Mouse (Mus musculus) heart, embryonic 12.5 days (tissue): Measurements from ENCODE around the gene Zfp184. TPM values are rescaled to one million over a fixed set of nuclear protein-coding genes. Genes with fewer than 3 reads are reported as not detected.

Experiments
- ATAC-seq: fragments of 200-750 bp; cut with Nextera tagmentation; 2 replicates; pipeline ENCODE4 v1.8.0; 2017; ENCODE audit warnings: moderate TSS enrichment, moderate library complexity; ENCODE audit not compliant: insufficient number of reproducible peaks, low FRiP score
- H3K27ac ChIP-seq: fragments of 300-500 bp; sonication (generic); 2 replicates; pipeline ENCODE4 v1.5.1; 2016; ENCODE audit warnings: mild to moderate bottlenecking, moderate library complexity; ENCODE audit not compliant: poor library complexity, severe bottlenecking
- H3K27me3 ChIP-seq: fragments of 300-500 bp; sonication (generic); replicated peaks from 2 replicates; pipeline ENCODE4 v1.6.1; 2016; ENCODE audit warnings: mild to moderate bottlenecking, moderate library complexity
- H3K36me3 ChIP-seq: fragments of 300-500 bp; sonication (generic); 2 replicates; pipeline ENCODE4 v1.6.1; 2016; ENCODE audit warnings: mild to moderate bottlenecking, moderate library complexity
- H3K4me1 ChIP-seq: fragments of 300-500 bp; sonication (generic); replicated peaks from 2 replicates; pipeline ENCODE4 v1.6.1; 2016; ENCODE audit warnings: mild to moderate bottlenecking
- H3K4me2 ChIP-seq: fragments of 300-500 bp; sonication (generic); 2 replicates; pipeline ENCODE4 v1.6.1; 2016; ENCODE audit warnings: mild to moderate bottlenecking, moderate library complexity
- H3K4me3 ChIP-seq: fragments of 300-500 bp; sonication (generic); 2 replicates; pipeline ENCODE4 v1.5.1; 2016; ENCODE audit warnings: mild to moderate bottlenecking
- H3K9ac ChIP-seq: fragments of 300-500 bp; sonication (generic); 2 replicates; pipeline ENCODE4 v1.6.1; 2016; ENCODE audit warnings: mild to moderate bottlenecking, moderate library complexity
- H3K9me3 ChIP-seq: fragments of 300-500 bp; sonication (generic); replicated peaks from 2 replicates; pipeline ENCODE4 v1.6.1; 2016; ENCODE audit warnings: mild to moderate bottlenecking, moderate library complexity
- WGBS: fragments of 180-500 bp; shearing (Covaris S2); methylation state at CpG from one replicate; pipeline ENCODE4 v1.1.7; 2016; 5-methylcytosine and 5-hydroxymethylcytosine counted together
- polyA plus RNA-seq: library from polyadenylated mRNA; unstranded; fragments of >200 nt; fragmentation: Nextera tagmentation; extraction: Ambion mirVana; gene quantifications from 2 replicates; pipeline ENCODE4 v1.2.1, GENCODE M21; 2016

Gene Zfp184
- polyA plus RNA-seq, 1 experiment from 2014 or later, result 7.5 TPM

GRCm38 (mm10) chr13:21920681-21921233 lies 24.1 kb upstream of the Zfp184 start:
- H3K27me3 ChIP-seq, result no peaks in the 10 kb centered on the region
- ATAC-seq, result no peak
- H3K4me3 ChIP-seq, result no peak overlapping the region
- no peak overlapping the region for H3K27ac ChIP-seq
- no peaks in the 10 kb centered on the region for H3K9me3 ChIP-seq
- H3K4me1 ChIP-seq, result 0 out of 2 replicates have a peak, but pooled peaks cover 4% of the 10 kb centered on the region
- H3K36me3 ChIP-seq, result no peaks in the 10 kb centered on the region
- WGBS, result 21% methylated on average over 8 of the region's 8 CpGs
- no peak overlapping the region for H3K4me2 ChIP-seq
- H3K9ac ChIP-seq, result no peak overlapping the region

GRCm38 (mm10) chr13:21923417-21923816 lies 21.5 kb upstream of the Zfp184 start:
- Histone ChIP-seq H3K27ac (no peak overlapping the region), H3K9ac (no peak overlapping the region), H3K27me3 (no peaks in the 10 kb centered on the region), H3K4me1 (0 out of 2 replicates have a peak, but pooled peaks cover 4% of the 10 kb centered on the region), H3K36me3 (no peaks in the 10 kb centered on the region), H3K9me3 (no peaks in the 10 kb centered on the region), H3K4me3 (no peak overlapping the region), H3K4me2 (no peak overlapping the region)
- no peak for ATAC-seq

- Histone ChIP-seq H3K4me3 (peak overlapping the region; percentile 34), H3K4me1 (0 out of 2 replicates have a peak, but pooled peaks cover 4% of the 10 kb centered on the region), H3K36me3 (no peaks in the 10 kb centered on the region), H3K9me3 (no peaks in the 10 kb centered on the region), H3K27ac (no peak overlapping the region), H3K9ac (0 out of 2 replicates have a peak overlapping the region, but pooled peaks have one; percentile 24), H3K27me3 (no peaks in the 10 kb centered on the region), H3K4me2 (peak overlapping the region; percentile 62)
- WGBS, result 5% methylated on average over 21 of the region's 21 CpGs
- no peak for ATAC-seq
These were observed 20.1 kb upstream of the Zfp184 start for GRCm38 (mm10) chr13:21924734-21925335.

- 16% methylated on average over 10 of the region's 10 CpGs for WGBS
- Histone ChIP-seq H3K4me2 (peak overlapping the region; percentile 44), H3K4me3 (peak overlapping the region; percentile 25; the same call in 1 of the 2 replicates)
These were observed 13.9 kb upstream of the Zfp184 start for GRCm38 (mm10) chr13:21930981-21931380.

GRCm38 (mm10) chr13:21931740-21932139 lies 13.2 kb upstream of the Zfp184 start:
- Histone ChIP-seq H3K36me3 (no peaks in the 10 kb centered on the region), H3K9me3 (no peaks in the 10 kb centered on the region), H3K4me3 (no peak overlapping the region), H3K9ac (no peak overlapping the region), H3K4me1 (0 out of 2 replicates have a peak, but pooled peaks cover 4% of the 10 kb centered on the region), H3K27ac (no peak overlapping the region), H3K4me2 (peak overlapping the region; percentile 44; the same call in 1 of the 2 replicates), H3K27me3 (no peaks in the 10 kb centered on the region)
- 49% methylated on average over 6 of the region's 6 CpGs for WGBS
- no peak for ATAC-seq

More at GRCm38 (mm10) chr13:21930981-21931380, 13.9 kb upstream of the Zfp184 start:
- Histone ChIP-seq H3K27me3 (no peaks in the 10 kb centered on the region), H3K4me1 (0 out of 2 replicates have a peak, but pooled peaks cover 4% of the 10 kb centered on the region), H3K27ac (no peak overlapping the region), H3K36me3 (no peaks in the 10 kb centered on the region), H3K9me3 (no peaks in the 10 kb centered on the region), H3K9ac (no peak overlapping the region)
- ATAC-seq, result no peak

- peak overlapping the region; percentile 66 for H3K4me2 ChIP-seq
- H3K4me3 ChIP-seq, result peak overlapping the region; percentile 39
- 0 out of 2 replicates have a peak, but pooled peaks cover 4% of the 10 kb centered on the region for H3K4me1 ChIP-seq
- H3K36me3 ChIP-seq, result no peaks in the 10 kb centered on the region
- no peaks in the 10 kb centered on the region for H3K27me3 ChIP-seq
- 6% methylated on average over 28 of the region's 28 CpGs for WGBS
- H3K9me3 ChIP-seq, result no peaks in the 10 kb centered on the region
- no peak overlapping the region for H3K9ac ChIP-seq
- H3K27ac ChIP-seq, result peak overlapping the region; percentile 47; the same call in 1 of the 2 replicates
- ATAC-seq, result no peak
These were observed 11.0 kb upstream of the Zfp184 start for GRCm38 (mm10) chr13:21933626-21934548.

- H3K4me1 ChIP-seq, result 0 out of 2 replicates have a peak, but pooled peaks cover 4% of the 10 kb centered on the region
- ATAC-seq, result no peak
- no peaks in the 10 kb centered on the region for H3K27me3 ChIP-seq
- H3K27ac ChIP-seq, result no peak overlapping the region
- no peak overlapping the region for H3K9ac ChIP-seq
- H3K4me2 ChIP-seq, result no peak overlapping the region
- no peaks in the 10 kb centered on the region for H3K36me3 ChIP-seq
- WGBS, result 11% methylated on average over 17 of the region's 17 CpGs
- no peak overlapping the region for H3K4me3 ChIP-seq
- H3K9me3 ChIP-seq, result no peaks in the 10 kb centered on the region
These were observed 9.7 kb upstream of the Zfp184 start for GRCm38 (mm10) chr13:21934982-21935791.

- no peak for ATAC-seq
- Histone ChIP-seq H3K4me2 (peak overlapping the region; percentile 50), H3K9me3 (no peaks in the 10 kb centered on the region), H3K36me3 (no peaks in the 10 kb centered on the region), H3K27me3 (no peaks in the 10 kb centered on the region), H3K9ac (no peak overlapping the region), H3K4me1 (0 out of 2 replicates have a peak, but pooled peaks cover 4% of the 10 kb centered on the region), H3K4me3 (peak overlapping the region; percentile 46), H3K27ac (no peak overlapping the region)
- 4% methylated on average over 7 of the region's 7 CpGs for WGBS
These were observed 9.1 kb upstream of the Zfp184 start for GRCm38 (mm10) chr13:21935833-21936232.

GRCm38 (mm10) chr13:21936968-21937367 lies 7.9 kb upstream of the Zfp184 start:
- Histone ChIP-seq H3K4me1 (0 out of 2 replicates have a peak, but pooled peaks cover 4% of the 10 kb centered on the region), H3K27me3 (no peaks in the 10 kb centered on the region), H3K36me3 (no peaks in the 10 kb centered on the region), H3K9me3 (no peaks in the 10 kb centered on the region), H3K9ac (0 out of 2 replicates have a peak overlapping the region, but pooled peaks have one; percentile 35), H3K27ac (no peak overlapping the region), H3K4me2 (peak overlapping the region; percentile 61), H3K4me3 (peak overlapping the region; percentile 46)
- ATAC-seq, result peak; percentile 67
- 2% methylated on average over 17 of the region's 17 CpGs for WGBS

- H3K9me3 ChIP-seq, result no peaks in the 10 kb centered on the region
- no peaks in the 10 kb centered on the region for H3K36me3 ChIP-seq
- H3K27me3 ChIP-seq, result no peaks in the 10 kb centered on the region
- no peaks in the 10 kb centered on the region for H3K4me1 ChIP-seq
- peak; percentile 84 for ATAC-seq
- H3K4me3 ChIP-seq, result peak overlapping the region; percentile 57
- H3K4me2 ChIP-seq, result peak overlapping the region; percentile 73
- under 1% methylated on average over 19 of the region's 19 CpGs for WGBS
- no peak overlapping the region for H3K27ac ChIP-seq
- 0 out of 2 replicates have a peak overlapping the region, but pooled peaks have one; percentile 51 for H3K9ac ChIP-seq
These were observed 4.7 kb upstream of the Zfp184 start for GRCm38 (mm10) chr13:21940213-21940612.
